Mouse (Mus musculus): ENCODE results near the gene Shisa9.
"Not testable (repeated sequence)": the region's sequence is repeated elsewhere in the genome, so short reads cannot be mapped to it uniquely, and the experiment has no call there.

Gene Shisa9

DNA sequence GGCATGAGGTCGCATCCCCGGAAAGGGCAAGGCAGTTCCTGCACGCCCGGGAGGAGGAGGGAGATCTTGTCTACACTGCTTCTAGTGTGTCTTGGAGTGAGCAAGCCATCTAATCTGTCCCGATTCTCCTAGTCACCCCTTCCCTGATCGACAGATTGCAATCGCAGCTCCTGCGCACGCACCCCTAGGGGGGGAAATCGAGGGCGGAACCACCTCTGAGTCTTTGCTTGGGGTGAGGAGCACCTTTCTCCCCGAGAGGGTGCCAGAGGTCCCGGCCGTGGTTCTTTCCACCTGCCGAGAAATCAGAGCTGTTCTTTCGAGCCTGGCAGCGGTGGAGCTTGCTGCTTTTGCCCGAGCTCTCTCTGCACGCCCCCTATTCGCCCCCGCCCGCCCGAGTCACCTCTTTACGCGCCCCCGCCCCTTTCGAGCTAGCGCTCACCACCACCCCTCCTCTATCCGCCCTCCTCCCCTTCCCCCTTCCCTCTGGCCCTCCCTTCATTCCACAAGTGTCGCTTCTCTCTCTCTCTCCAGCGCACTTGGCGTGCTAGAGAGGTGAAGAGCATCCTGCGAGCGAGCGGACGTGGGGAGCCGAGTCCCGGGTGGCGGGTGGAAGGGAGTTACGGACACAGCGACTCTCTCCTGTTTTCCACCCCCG lies at the start of gene Shisa9:
Shisa9 (plus strand) TSS at position 498 of the 655 bp plus-strand sequence.
- peak; percentile 74 for DNase-seq (ENCODE audit: low read depth, low spot score)

DNA sequence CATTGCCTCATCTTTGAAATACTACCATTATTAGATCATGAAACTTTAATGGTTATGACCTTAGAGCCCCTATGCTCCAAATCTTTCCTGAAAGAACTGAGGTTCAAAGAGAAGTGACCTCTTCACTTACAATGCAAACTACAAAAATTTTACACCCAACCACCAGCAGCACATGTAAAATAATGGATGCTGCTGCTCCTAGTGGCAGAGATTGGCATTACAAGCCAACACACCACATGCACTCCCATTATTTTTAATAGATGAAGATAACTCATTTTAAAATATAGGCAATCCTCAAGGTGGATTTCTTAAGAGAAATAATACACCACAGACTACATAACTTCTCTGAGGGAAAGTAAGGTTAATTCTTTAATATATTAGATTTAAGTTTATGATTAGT lies 43.4 kb upstream of the Shisa9 start:
- peak; percentile 42 for DNase-seq (ENCODE audit: low read depth, low spot score)

DNA sequence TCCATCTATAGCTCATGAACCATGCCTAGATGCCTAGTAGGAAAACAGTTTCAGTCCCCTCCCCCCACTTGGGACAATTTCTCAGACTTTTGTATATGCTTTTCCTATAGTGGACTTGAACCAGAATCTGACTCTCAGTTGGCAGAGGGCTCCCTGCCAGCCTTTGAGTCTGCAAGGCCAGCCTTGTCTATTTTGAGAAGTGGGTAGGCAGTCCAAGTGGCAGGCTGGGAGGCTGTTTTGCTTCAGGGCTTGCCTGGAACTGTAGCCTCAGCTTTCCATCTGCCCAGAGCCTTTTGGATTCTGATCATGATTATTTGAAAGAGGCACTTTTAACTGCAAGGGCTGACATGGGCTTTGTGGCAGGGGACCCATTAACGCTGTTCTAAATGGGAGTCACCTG lies 23.2 kb upstream of the Shisa9 start:
- no peak for DNase-seq (ENCODE audit: low read depth, low spot score)

DNA sequence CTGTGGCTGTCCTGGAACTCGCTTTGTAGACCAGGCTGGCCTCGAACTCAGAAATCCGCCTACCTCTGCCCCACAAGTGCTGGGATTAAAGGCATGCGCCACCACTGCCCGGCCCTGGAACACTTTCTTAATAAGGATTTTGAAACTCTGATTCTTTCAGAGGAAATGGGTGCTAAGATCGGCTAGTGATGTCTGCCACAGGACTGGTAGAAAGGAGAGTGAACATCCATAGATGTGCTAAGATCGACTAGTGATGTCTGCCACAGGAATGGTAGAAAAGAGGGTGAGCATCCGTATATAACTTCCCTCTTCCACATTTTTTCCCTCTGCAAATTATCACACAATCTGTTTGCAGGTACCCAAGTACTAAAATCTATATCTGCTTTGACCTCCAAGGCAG lies 17.9 kb upstream of the Shisa9 start:
- DNase-seq (ENCODE audit: low read depth, low spot score), result peak; percentile 74

DNA sequence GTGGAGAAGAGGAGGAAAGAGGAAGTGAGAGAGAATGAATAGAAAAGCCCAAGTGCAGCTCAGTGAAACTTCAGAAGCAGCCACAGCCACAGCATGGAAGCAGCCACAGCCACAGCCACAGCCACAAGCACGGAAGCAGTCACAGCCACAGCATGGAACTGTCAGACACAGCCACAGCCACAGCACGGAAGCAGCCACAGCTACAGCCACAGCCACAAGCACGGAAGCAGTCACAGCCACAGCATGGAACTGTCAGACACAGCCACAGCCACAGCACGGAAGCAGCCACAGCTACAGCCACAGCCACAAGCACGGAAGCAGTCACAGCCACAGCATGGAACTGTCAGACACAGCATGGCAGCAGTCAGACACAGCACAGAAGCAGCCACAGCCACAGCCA lies 17.1 kb upstream of the Shisa9 start:
- not testable (repeated sequence) for DNase-seq (ENCODE audit: low read depth, low spot score)

DNA sequence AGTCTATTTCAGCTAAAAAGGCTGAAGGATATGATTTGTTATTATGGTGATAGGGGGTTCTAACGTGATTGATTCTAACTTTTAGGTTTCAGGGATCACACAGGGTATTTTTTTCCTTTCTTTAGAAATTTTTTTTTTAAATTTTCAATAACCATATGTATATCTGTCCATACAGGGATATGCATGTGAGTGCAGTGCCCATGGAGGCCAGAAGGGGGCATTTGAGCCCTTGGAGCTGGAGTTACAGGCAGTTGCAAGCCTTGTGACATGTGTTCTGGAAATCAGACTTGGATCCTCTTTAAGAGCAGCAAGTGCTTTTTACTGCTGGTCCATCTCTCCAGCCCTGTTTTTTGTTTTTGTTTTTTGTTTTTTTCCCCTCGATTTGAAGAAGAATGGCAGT lies 16.3 kb upstream of the Shisa9 start:
- peak; percentile 33 for DNase-seq (ENCODE audit: low read depth, low spot score)

DNA sequence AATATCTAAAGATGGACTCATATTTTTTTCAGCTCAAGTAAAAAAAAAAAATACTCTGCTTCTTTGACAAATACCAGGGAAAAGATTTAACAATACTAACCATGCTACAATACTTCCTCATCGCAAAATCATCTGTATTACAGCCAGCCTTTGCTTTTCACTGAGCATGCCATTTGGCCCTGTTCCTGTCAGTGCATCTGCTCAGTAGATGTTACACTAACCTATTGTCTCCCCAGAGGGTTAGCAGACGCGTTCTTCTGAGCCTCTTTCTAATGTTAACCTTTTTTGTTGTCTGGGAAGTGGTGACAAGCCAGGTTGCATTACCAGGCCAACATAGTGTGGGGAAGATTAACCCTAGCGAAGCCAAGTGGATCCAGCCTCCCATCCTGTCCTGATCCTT lies 10.2 kb upstream of the Shisa9 start:
- no peak for DNase-seq (ENCODE audit: low read depth, low spot score)

DNA sequence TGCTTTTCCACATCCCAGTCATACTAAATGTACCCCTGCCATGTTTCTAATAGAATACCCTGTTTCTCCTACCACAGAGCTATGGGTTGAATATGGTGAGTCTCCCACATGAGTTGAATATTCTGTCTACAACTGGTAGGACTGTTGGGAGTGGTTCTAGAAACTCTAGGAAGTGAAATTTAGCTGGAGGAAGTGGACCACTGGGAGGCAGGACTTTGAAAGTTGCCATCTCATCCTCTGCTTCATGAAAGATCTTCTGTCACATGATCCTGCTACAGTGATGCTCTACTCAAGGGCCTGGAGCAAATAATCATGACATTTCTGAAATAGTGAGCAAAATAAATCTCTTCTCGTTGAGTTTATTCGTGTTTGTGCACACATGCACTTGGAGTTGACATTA lies 7.2 kb upstream of the Shisa9 start:
- no peak for DNase-seq (ENCODE audit: low read depth, low spot score)

DNA sequence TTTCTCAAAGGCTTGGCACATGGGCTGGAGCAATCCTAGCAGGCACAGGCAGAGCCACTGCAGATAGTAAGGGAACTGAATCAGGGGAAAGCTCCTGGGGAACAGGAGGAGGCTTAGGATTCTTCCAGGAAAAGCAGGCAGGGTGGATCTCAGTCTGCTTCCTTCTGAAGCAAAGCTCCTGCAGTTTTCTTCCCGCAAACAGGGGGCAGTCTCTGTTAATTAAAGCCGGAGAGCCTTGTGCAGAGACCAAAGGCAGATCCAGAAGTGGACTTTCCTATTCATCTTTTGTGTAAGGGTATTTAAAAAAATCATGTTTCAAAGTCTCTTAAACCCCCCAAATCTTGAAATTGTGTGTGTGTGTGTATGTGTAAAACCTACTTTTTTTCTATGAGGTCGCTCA lies 3.1 kb upstream of the Shisa9 start:
- DNase-seq (ENCODE audit: low read depth, low spot score), result peak; percentile 28

DNA sequence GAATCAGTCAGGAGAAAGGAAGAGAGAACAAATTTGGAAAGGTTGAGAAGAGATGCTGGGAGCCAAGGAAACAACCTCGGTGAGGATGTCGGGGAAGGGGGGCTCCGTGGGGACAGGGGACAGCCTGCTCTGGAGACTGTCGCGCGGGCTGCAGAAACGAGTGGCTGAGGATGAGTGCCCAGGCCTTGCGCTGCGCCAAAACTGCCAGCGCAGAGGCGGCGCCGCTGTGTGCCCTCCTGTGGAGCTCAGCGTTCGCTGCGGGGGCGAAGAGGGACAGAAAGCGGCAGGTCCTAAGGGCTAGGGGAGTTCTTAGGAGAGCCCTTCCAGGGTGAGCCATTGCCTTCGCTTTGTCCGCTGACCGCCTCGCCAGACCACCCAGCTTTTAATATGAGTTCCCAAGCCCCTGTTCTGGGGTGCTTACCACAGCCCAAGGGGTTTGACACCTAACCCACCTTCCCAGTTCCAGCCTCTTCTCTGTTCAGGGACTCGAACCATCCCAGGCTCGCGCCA lies 752 bp upstream of the Shisa9 start:
- DNase-seq (ENCODE audit: low read depth, low spot score), result peak; percentile 48

DNA sequence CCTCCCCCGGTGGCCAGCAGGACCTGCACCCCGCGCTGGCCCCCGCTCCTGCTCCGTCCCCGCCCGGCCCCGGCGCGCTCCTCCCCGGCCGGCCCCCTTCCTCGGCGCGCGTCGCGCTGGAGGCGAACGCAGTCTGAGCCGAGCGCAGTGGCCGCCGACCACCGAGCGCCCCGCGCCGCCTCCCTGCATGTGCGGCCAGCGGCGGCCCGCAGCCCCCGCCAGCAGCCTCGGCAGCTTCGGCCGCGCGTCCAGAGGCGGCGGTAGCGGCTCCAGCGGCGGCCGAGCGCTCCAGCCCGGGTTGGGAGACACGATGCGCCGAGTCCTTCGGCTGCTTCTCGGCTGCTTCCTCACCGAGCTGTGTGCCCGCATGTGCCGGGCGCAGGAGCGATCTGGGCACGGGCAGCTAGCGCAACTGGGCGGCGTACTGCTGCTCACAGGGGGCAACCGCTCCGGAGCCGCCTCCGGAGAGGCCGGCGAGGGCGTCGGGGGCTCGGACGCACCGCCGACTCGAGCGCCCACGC lies 418 bp downstream of the Shisa9 start:
- DNase-seq (ENCODE audit: low read depth, low spot score), result peak; percentile 37

DNA sequence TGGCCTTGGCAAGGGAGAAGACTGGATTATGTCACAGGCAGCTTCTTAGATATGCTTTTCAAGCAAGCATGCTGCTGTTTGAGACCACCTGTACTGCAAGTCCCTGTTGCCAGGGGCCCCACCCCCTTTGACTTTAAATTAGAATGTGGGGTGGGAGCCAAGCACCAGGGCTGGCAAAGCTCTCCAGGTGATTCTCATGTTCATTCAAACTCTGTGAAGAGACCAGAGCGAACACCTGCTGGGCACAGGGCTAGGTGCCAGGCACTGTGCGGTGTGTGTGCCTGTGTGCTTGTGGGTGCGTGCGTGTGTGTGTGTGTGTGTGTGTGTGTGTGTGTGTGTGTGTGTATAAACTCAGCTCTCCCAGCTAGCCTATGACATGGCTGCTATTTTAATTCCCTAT lies 3.1 kb downstream of the Shisa9 start:
- DNase-seq (ENCODE audit: low read depth, low spot score), result no peak

DNA sequence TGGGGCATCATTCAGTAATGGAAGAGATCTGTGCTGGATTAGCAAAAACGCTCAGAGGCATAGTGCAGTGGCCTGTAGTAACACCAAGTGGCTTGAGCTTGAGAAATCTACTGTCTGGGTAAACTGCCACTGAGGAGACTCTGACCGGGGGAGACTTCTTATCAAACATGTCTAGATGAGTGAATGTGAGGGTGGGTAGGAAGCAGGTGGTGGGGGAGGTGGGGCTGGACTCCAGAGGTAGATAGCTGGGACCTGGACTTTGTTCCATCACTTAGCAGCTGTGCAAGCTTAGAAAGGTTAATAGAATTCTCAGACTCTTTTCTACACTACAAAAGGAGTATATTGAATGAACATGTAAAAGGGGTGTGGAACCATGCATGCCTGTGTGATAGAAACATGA lies 21.3 kb downstream of the Shisa9 start:
- DNase-seq (ENCODE audit: low read depth, low spot score), result no peak

DNA sequence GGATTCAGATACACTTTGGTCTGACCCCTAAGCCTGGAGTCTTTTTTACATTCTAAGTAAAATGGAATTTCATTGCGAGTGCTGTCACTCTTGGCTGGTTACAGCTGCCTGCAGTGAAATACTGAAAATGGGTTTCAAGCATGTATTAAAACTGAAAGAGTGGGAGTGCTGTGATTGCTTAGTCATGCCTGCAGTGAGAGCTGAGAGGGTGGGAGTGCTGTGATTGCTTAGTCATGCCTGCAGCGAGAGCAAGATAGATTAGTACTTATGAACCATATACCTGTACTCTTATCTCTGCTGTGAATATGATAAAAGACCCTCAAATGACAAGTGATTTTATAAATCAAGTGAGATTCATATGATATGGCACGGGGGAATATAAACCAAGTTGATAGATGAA lies 26.2 kb downstream of the Shisa9 start:
- no peak for DNase-seq (ENCODE audit: low read depth, low spot score)

DNA sequence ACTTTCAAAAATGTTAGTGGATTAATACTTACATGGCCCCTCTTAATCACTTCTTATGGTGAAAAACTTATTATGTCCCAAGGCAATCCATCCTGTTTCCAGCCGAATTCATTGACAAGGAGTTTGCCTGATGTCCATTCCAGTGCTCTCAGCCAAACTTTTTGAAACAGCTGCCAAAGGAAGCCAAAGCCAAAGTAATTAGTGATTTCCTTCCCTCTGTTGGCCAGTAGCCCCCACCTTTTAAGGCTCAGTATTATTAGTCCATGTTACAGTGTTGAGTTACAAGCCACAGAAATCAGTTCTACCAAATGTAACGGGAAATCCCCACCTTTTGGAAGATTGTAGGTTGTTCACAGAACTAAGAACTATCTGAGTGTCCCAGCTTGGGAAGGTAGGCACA lies 28.8 kb downstream of the Shisa9 start:
- DNase-seq (ENCODE audit: low read depth, low spot score), result no peak

DNA sequence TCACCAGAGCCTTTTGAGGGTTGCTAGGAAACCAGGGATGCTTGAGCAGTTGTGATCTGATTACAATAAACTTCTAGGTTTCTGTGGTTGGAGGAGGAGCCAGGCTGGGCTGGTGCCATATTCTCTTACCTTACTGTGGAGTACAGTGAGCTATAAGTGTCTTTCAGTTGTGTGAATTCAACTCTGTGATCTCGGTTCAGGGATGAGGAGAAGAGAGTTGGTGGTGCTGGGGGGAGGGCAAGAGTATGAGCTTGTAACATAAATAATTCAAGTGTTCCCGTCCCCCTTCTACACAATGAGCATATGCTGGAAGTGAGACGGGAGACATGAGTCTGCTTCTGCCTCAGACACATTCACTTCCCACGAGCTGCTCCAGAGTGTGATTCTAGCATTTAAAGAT lies 30.6 kb downstream of the Shisa9 start:
- no peak for DNase-seq (ENCODE audit: low read depth, low spot score)

DNA sequence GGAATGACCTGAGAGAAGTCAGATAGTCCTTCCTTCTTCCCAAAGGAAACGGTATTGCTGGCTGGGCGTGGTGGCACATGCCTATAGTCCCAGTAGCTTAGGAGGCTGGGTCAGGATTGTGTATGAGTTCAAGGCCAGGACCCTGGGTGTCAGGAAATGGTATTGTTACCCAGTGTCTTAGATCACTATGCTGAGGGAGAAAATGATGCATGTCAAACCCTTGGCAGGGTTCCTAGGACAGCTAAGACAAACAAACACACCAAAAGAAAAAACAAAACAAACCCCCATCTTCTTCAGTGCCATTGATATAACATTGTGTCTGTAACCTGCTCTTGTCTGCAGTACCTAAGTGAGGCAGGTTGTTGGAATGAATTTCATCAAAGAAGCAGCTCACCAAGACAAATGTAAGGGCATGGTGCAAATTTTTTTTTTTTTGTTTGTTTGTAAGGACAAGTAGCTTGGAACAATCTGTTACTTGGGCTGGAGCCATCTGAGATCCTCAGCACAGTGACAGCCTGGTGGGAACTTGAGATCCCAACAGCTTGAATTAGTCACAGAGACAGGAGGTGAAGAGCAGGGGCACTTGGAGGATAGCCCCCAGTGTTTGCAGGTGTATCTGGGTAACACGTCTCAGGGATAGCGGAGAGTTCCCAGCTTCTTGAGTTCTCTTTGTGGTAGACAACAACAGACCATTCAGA lies 34.2 kb downstream of the Shisa9 start:
- DNase-seq (ENCODE audit: low read depth, low spot score), result no peak

DNA sequence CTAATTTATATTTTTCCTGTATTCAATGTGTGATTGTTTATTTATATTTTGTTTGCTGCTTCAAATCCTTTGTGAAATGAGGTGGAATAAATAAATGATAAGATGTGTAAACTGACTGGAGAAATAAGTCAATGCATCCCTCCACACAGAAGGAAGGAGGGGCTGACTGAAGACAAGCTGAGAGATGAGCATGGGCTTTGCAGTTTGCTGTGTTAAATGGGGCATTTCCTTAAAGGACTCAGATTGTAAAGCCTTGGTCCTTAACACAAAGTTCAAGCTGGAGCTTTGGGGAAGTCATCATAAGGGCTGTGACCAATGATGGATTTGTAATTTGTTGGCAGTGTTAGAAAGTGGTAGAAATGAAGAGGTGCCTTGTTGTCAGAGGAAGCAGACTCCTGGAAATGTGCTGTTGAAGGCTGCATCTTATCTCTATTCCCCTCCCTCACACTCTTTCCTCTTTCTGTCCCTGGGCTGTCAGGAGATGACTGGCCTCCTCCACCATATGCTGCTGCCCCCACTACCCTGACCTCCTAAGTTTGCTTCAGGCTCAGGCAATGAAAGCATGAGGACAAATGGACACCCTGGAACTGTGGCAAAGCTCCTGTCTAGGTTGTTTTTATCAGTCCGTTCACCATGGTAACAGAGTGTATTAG lies 36.3 kb downstream of the Shisa9 start:
- DNase-seq (ENCODE audit: low read depth, low spot score), result no peak

DNA sequence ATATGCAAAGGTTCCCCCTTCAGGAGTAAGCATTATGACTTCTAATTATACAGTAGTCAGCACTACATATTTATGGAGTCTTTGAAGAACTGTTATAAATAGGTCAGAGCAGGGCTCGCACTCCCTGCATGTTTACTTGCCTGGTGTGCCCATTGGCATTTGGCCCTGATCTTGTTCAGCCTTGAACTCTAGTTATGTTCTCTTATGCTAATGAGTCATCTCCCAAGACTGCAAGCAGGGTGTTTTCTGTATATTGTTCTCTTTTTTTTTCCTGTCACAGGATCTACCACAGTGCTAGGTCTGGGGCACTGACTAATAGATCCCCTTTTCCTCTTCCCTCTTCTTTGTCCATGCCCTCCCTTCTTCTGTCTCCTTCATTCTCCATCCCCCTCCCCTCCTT lies 48.5 kb downstream of the Shisa9 start:
- no peak for DNase-seq (ENCODE audit: low read depth, low spot score)

DNA sequence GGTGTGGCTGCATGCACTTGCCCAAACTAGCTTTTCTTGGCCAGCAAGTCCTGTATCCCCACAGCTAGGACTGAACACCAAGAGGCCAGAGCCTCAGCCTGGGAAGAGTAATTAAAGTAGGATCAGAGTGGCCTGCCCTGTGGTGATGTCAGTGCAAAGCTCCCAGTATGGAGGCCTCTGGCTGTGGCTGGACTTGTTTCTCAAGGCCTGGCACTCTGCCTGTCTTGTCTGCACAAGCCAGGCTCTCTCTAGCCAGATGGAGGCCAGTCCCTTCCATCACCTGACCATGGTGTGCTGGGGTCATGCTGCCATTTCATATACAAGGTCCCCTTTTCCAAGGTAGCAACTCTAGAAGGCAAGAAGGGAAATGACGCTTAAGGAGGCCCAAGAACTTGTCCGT lies 51.0 kb downstream of the Shisa9 start:
- no peak for DNase-seq (ENCODE audit: low read depth, low spot score)

DNA sequence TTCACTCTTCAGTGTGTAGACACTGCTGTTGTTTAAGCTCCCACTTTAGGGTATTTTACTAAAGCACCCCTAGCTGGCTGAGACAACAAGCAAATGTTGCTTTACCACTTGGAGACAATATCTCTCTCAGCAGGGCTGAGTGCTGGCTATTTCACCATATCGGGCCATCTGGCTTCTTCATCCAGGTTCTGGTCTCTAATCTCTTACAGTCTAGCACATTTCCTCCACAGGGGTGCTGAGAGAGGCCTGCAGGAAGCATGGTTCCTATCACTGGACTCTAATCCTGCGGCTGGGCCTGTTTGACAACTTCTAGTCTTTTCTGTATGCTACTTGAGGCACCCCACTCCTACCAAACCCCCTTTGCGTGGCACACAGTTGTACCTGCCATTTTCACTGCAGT lies 51.7 kb downstream of the Shisa9 start:
- DNase-seq (ENCODE audit: low read depth, low spot score), result no peak

DNA sequence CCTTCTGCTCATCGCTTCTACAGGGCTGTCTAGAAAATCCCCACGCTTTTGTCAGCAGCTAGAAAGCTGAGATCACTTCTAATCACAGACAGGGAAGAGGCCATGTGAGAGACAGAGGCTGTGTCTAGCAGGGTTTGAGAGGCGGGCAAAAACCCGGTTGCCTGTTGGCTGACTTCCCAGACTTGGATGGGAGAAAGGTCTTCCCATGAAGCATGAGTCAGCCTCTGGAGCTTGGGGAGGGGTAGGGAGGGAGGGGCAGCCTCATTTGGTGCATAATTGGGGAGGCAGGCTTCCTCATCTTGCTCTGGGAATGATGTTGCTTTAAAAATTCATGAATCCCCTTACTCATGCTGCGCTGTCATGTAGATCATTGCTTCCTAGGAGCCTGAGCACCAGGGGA lies 57.0 kb downstream of the Shisa9 start:
- no peak for DNase-seq (ENCODE audit: low read depth, low spot score)

DNA sequence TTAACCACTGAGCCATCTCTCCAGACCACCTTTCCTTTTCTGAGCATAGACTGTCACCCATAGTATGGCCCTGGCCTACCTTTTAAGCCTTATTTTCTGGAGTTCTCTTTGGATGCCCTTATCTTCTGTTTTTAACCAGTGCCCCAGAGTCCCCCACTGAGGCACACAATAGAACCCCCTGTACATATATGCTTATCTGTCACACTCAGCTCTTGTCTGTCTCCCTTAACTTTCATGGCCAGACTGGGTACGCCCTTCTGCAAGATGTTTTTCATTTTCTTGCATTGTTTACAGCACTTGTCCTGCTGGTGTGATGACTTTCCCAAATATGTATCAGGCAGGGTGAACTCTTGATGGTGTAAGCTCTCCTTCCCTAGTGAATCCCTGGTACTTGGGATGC lies 68.1 kb downstream of the Shisa9 start:
- no peak for DNase-seq (ENCODE audit: low read depth, low spot score)
